Mouse (Mus musculus) myocyte (in vitro differentiated cells): ENCODE measurements around the gene 1600002K03Rik.

Experiments used
- CEBPB ChIP-seq: IDR thresholded peaks from 2 replicates; pipeline ENCODE4 v1.6.1; 2011; ENCODE audit warnings: mild to moderate bottlenecking, moderate library complexity; ENCODE audit not compliant: poor library complexity, insufficient read depth, severe bottlenecking
- E2F4 ChIP-seq: IDR thresholded peaks from one replicate; pipeline ENCODE4 v1.6.1; 2011; ENCODE audit warnings: mild to moderate bottlenecking, control low read depth, moderate library complexity; ENCODE audit not compliant: insufficient read depth
- MAX ChIP-seq: IDR thresholded peaks from one replicate; pipeline ENCODE4 v1.6.1; 2011; ENCODE audit warnings: low read depth, mild to moderate bottlenecking, control low read depth
- MYOD1 ChIP-seq, 3 experiments: IDR thresholded peaks; one replicate each; pipeline ENCODE4 v1.6.1; 2011; ENCODE audit warnings: control low read depth in 2 of 3, low read depth in 2 of 3, mild to moderate bottlenecking in 2 of 3, moderate library complexity in 1 of 3; ENCODE audit not compliant: insufficient read length in 2 of 3, control insufficient read depth in 1 of 3
- POLR2A ChIP-seq: IDR thresholded peaks from one replicate; pipeline ENCODE4 v1.6.1; 2011; ENCODE audit warnings: low read depth, mild to moderate bottlenecking, control low read depth, moderate library complexity; ENCODE audit not compliant: insufficient read length
- POLR2AphosphoS2 ChIP-seq: IDR thresholded peaks from one replicate; pipeline ENCODE4 v1.6.1; 2011; ENCODE audit warnings: low read depth, control low read depth; ENCODE audit not compliant: insufficient read length
- REST ChIP-seq: IDR thresholded peaks from one replicate; pipeline ENCODE4 v1.6.1; 2011; ENCODE audit warnings: mild to moderate bottlenecking, control low read depth, moderate library complexity; ENCODE audit not compliant: insufficient read depth, insufficient read length
- TCF12 ChIP-seq: IDR thresholded peaks from one replicate; pipeline ENCODE4 v1.6.1; 2011; ENCODE audit warnings: mild to moderate bottlenecking, control low read depth; ENCODE audit not compliant: poor library complexity, insufficient read depth, severe bottlenecking
- TCF3 ChIP-seq: IDR thresholded peaks from one replicate; pipeline ENCODE4 v1.6.1; 2011; ENCODE audit warnings: low read depth, control low read depth; ENCODE audit not compliant: insufficient read length
- USF1 ChIP-seq: IDR thresholded peaks from one replicate; pipeline ENCODE4 v1.6.1; 2011; ENCODE audit warnings: low read depth, mild to moderate bottlenecking, control low read depth, moderate library complexity

GRCm38 (mm10) chr10:80135641-80136040 is 37.1 kb upstream of the 1600002K03Rik start:
- TF ChIP-seq POLR2A (no peak), POLR2AphosphoS2 (no peak), MAX (no peak), E2F4 (no peak), TCF12 (no peak), USF1 (no peak), CEBPB (no peak), MYOD1 (IDR thresholded peaks at IDR 0.05; ENCODE audit: control insufficient read depth in 1 of 3, insufficient read length in 2 of 3, low read depth in 2 of 3) (no peak), TCF3 (no peak), REST (no peak)
